Mouse (Mus musculus) limb, embryonic 13.5 days (tissue): ENCODE results near the gene Rgl3. TPM values are rescaled to one million over a fixed set of nuclear protein-coding genes. Genes with fewer than 3 reads are reported as not detected.

ENCODE experiments used
- ATAC-seq: fragments of 200-750 bp; cut with Nextera tagmentation; 2 replicates; pipeline ENCODE4 v1.8.0; 2017; ENCODE audit warnings: low read depth, moderate number of reproducible peaks, moderate TSS enrichment; ENCODE audit not compliant: low FRiP score
- H3K27ac ChIP-seq: fragments of 300-500 bp; sonication (generic); 2 replicates; pipeline ENCODE4 v1.5.1; 2015; ENCODE audit warnings: inconsistent platforms, mild to moderate bottlenecking, moderate library complexity
- H3K27me3 ChIP-seq: fragments of 300-500 bp; sonication (generic); 2 replicates; pipeline ENCODE4 v1.6.1; 2015; ENCODE audit warnings: mild to moderate bottlenecking, inconsistent platforms
- H3K36me3 ChIP-seq: fragments of 300-500 bp; sonication (generic); 2 replicates; pipeline ENCODE4 v1.6.1; 2015; ENCODE audit warnings: inconsistent platforms, mild to moderate bottlenecking, moderate library complexity
- H3K4me1 ChIP-seq: fragments of 300-500 bp; sonication (generic); 2 replicates; pipeline ENCODE4 v1.6.1; 2015; ENCODE audit warnings: inconsistent platforms
- H3K4me2 ChIP-seq: fragments of 300-500 bp; sonication (generic); replicated peaks from 2 replicates; pipeline ENCODE4 v1.6.1; 2015; ENCODE audit warnings: inconsistent platforms, mild to moderate bottlenecking, moderate library complexity
- H3K4me3 ChIP-seq: fragments of 300-500 bp; sonication (generic); 2 replicates; pipeline ENCODE4 v1.5.1; 2015; ENCODE audit warnings: moderate library complexity, mild to moderate bottlenecking, inconsistent platforms
- H3K9ac ChIP-seq: fragments of 300-500 bp; sonication (generic); 2 replicates; pipeline ENCODE4 v1.6.1; 2015; ENCODE audit warnings: mild to moderate bottlenecking, inconsistent platforms
- H3K9me3 ChIP-seq: fragments of 300-500 bp; sonication (generic); 2 replicates; pipeline ENCODE4 v1.6.1; 2016; ENCODE audit warnings: inconsistent platforms
- WGBS: fragments of 180-500 bp; shearing (Covaris S2); methylation state at CpG from one replicate; pipeline ENCODE4 v1.1.7; 2015; 5-methylcytosine and 5-hydroxymethylcytosine counted together
- polyA plus RNA-seq: library from polyadenylated mRNA; unstranded; fragments of >200 nt; fragmentation: Nextera tagmentation; extraction: Ambion mirVana; gene quantifications from 2 replicates; pipeline ENCODE4 v1.2.1, GENCODE M21; 2015

Rgl3 gene
- polyA plus RNA-seq, 1 experiment from 2014 or later = 1.6 TPM

DNA sequence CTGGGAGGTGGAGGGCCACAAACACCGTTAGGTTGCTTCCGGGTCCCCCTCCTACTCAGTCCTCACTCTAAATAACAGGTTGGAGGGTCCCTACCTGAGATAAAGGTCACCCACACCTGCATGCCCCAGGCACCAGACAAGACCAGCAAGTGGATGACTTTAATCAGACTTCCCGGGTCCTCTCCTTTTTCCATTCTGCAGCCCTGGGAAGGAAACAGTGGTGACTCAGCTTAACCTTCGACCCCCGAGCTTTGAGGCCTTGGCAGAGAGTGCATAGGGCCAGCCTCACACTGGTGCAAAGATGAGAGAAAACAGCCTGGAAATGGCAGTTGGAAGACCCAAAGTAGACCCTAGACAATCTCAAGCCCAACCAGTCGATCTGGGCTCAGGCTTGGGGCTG is 63.1 kb downstream of the Rgl3 start:
- peak overlapping the region; percentile 77 for H3K9ac ChIP-seq
- no peaks in the 10 kb centered on the region; the same call in 1 of the 2 replicates for H3K9me3 ChIP-seq
- ATAC-seq = no peak
- H3K4me2 ChIP-seq = peak overlapping the region; percentile 75
- no peak overlapping the region for H3K27ac ChIP-seq
- peaks cover 13% of the 10 kb centered on the region for H3K4me1 ChIP-seq
- H3K36me3 ChIP-seq = peaks cover 12% of the 10 kb centered on the region
- H3K27me3 ChIP-seq = no peaks in the 10 kb centered on the region
- peak overlapping the region; percentile 58 for H3K4me3 ChIP-seq
- 76% methylated on average over 6 of the region's 6 CpGs for WGBS

DNA sequence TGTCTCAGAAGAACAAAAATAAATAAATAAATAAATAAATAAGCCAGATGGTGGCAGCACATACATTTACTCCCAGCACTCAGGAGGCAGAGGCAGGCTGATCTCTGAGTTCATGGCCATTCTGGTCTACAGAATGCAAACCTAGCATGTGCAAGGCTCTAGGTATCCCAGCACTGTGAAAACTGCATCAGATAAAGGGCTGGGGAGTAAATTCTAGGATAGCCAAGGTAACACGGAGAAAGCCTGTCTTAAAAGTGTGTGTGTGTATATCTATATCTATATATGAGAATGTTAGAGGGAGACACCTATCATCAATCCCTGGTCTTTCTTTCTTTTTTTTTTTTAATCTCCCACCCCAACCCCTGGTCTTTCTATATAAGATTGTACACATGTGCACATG is 63.7 kb downstream of the Rgl3 start:
- Histone ChIP-seq H3K9me3 (no peaks in the 10 kb centered on the region; the same call in 1 of the 2 replicates), H3K36me3 (peaks cover 12% of the 10 kb centered on the region), H3K27ac (no peak overlapping the region), H3K4me3 (no peak overlapping the region), H3K27me3 (no peaks in the 10 kb centered on the region), H3K4me1 (peaks cover 13% of the 10 kb centered on the region), H3K4me2 (no peak overlapping the region), H3K9ac (no peak overlapping the region)
- ATAC-seq = no peak
- WGBS = 100% methylated on average over 1 of the region's 1 CpGs

DNA sequence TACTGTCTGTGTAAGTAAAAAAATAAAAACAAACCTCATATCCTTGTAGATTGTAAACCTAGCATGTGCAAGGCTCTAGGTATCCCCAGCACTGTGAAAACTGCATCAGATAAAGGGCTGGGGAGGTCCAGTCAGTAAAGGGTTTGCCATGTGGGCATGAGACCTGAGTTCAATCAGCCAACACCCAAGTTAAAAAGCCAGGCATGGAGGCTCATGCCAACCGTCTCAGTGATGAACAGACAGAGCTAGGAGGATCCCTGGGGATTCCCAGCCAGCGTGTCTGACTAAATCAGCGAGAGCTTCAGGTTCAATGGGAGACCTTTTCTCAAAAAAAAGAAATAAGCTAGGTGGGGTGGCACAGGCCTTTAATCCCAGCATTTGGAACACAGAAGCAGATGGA is 64.2 kb downstream of the Rgl3 start:
- Histone ChIP-seq H3K4me2 (no peak overlapping the region), H3K27me3 (no peaks in the 10 kb centered on the region), H3K27ac (no peak overlapping the region), H3K36me3 (peaks cover 12% of the 10 kb centered on the region), H3K9me3 (no peaks in the 10 kb centered on the region; the same call in 1 of the 2 replicates), H3K4me3 (no peak overlapping the region), H3K4me1 (peaks cover 13% of the 10 kb centered on the region), H3K9ac (no peak overlapping the region)
- ATAC-seq = no peak
- 95% methylated on average over 3 of the region's 3 CpGs for WGBS

DNA sequence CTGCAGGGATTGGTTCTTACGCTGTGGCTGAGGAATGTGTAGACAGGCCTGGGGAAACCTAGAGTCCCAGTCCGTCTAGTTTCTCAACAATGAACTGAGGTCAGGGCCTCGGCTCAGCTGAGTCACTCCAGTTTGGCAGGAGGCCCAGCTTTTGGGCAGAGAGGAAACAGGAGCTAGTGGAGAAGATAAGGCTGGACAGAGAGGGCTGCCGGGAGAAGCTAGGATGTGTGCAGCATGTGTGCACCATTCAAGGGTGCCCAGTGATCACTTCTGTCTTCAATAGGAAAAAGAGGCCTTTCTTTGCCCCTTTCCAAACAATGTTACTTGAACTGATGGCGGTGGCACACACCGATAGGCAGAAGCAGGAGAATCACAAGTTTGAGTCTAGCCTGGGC is 65.2 kb downstream of the Rgl3 start:
- Histone ChIP-seq H3K4me3 (no peak overlapping the region), H3K9ac (no peak overlapping the region), H3K27me3 (no peaks in the 10 kb centered on the region), H3K36me3 (peaks cover 12% of the 10 kb centered on the region), H3K4me1 (peaks cover 13% of the 10 kb centered on the region), H3K4me2 (no peak overlapping the region), H3K27ac (no peak overlapping the region), H3K9me3 (no peaks in the 10 kb centered on the region; the same call in 1 of the 2 replicates)
- ATAC-seq = no peak
- 80% methylated on average over 6 of the region's 6 CpGs for WGBS

DNA sequence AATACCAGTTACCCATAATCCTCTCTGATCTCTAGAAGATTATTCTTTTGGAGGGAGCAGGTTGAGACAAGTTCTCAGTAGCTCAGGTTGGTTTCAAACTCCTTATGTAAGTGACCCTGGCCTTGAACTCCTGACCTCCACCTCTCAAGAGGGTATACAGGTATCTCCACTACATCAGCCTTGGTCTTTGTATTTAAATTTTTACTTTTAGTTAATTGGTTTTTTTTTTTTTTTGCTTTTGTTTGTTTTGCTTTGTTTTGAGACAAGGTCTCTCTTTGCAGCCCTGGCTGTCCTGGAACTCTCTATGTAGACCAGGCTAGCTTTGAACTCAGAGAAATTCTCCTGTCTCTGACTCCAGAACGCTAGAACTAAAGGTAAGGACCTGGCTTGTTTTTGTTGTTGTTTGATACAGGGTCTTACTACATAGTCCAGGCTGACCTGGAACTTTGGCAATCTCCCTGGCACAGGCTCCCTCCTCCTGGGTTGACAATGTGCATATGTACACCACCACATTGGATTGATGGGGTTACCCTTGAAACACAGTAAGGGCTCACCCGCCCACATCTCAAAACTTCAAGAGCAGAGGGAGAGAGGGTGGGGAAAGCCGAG is 65.7 kb downstream of the Rgl3 start:
- H3K9ac ChIP-seq = no peak overlapping the region

DNA sequence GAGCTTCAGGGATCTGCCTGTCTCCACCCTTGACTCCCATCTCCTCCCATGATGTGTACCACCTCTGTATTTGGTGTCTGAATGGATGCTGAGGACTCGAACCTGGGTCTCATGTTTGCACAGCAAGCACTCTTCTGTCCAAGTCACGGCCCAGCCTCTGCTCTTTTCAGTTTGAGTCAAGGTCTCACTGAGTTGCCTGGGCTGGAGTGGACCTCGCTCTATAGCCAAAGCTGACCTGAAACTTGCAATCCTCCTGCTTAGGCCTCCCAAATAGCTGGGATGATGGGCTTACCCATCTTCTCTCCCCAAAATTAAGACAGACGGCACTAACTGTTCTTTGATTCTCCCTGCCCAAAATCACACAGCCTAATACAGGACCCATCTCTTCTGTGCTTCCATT is 66.2 kb downstream of the Rgl3 start:
- Histone ChIP-seq H3K4me3 (no peak overlapping the region), H3K36me3 (peaks cover 12% of the 10 kb centered on the region), H3K9me3 (no peaks in the 10 kb centered on the region; the same call in 1 of the 2 replicates), H3K4me1 (peaks cover 13% of the 10 kb centered on the region), H3K9ac (no peak overlapping the region), H3K4me2 (no peak overlapping the region), H3K27me3 (no peaks in the 10 kb centered on the region), H3K27ac (no peak overlapping the region)
- 89% methylated on average over 4 of the region's 4 CpGs for WGBS
- ATAC-seq = no peak

More for the DNA sequence above, 65.7 kb downstream of the Rgl3 start:
- no peaks in the 10 kb centered on the region; the same call in 1 of the 2 replicates for H3K9me3 ChIP-seq
- H3K4me3 ChIP-seq = no peak overlapping the region
- no peak for ATAC-seq
- WGBS = 64% methylated on average over 3 of the region's 3 CpGs
- H3K36me3 ChIP-seq = peaks cover 12% of the 10 kb centered on the region
- no peak overlapping the region for H3K27ac ChIP-seq
- peaks cover 13% of the 10 kb centered on the region for H3K4me1 ChIP-seq
- H3K4me2 ChIP-seq = no peak overlapping the region
- no peaks in the 10 kb centered on the region for H3K27me3 ChIP-seq

Other genes with a start within 250 kb of the Rgl3 start
- 109 and 117 TPM in 2 replicates for gene Spc24, start 229.1 kb downstream of the Rgl3 start, polyA plus RNA-seq
- gene Kank2, start 190.7 kb downstream of the Rgl3 start, polyA plus RNA-seq = 18.9 and 21.3 TPM in 2 replicates
- gene Angptl8, start 153.9 kb downstream of the Rgl3 start, polyA plus RNA-seq = 0.67 and 0.91 TPM in 2 replicates
- gene Dock6, start 136.8 kb downstream of the Rgl3 start, polyA plus RNA-seq = 37.5 and 39.6 TPM in 2 replicates
- gene Rab3d, start 71.3 kb downstream of the Rgl3 start, polyA plus RNA-seq = 14.0 and 15.5 TPM in 2 replicates
- 5.1 and 6.2 TPM in 2 replicates for gene Ccdc159, start 62.0 kb downstream of the Rgl3 start, polyA plus RNA-seq
- 41.3 and 46.5 TPM in 2 replicates for gene Tmem205, start 61.9 kb downstream of the Rgl3 start, polyA plus RNA-seq
- gene Plppr2, start 52.4 kb downstream of the Rgl3 start, polyA plus RNA-seq = 8.5 and 9.1 TPM in 2 replicates
- gene Swsap1, start 33.7 kb downstream of the Rgl3 start, polyA plus RNA-seq = 4.9 and 6.2 TPM in 2 replicates
- 6.2 and 6.3 TPM in 2 replicates for gene Epor, start 25.9 kb downstream of the Rgl3 start, polyA plus RNA-seq
- 1.0 and 1.5 TPM in 2 replicates for gene Ccdc151, start 13.2 kb upstream of the Rgl3 start, polyA plus RNA-seq
- gene Prkcsh, start 13.4 kb upstream of the Rgl3 start, polyA plus RNA-seq = 119 and 122 TPM in 2 replicates
- gene Elavl3, start 62.6 kb upstream of the Rgl3 start, polyA plus RNA-seq = 0.13 and 0.23 TPM in 2 replicates
- not detected in 2 replicates for gene Gm49318, start 81.8 kb upstream of the Rgl3 start, polyA plus RNA-seq
- gene Zfp653, start 81.9 kb upstream of the Rgl3 start, polyA plus RNA-seq = 11.6 and 12.6 TPM in 2 replicates
- 34.9 and 36.8 TPM in 2 replicates for gene Ecsit, start 96.0 kb upstream of the Rgl3 start, polyA plus RNA-seq
- 2.5 and 5.2 TPM in 2 replicates for gene Cnn1, start 109.8 kb upstream of the Rgl3 start, polyA plus RNA-seq
- 190 and 191 TPM in 2 replicates for gene Elof1, start 127.7 kb upstream of the Rgl3 start, polyA plus RNA-seq
- 6.5 and 8.4 TPM in 2 replicates for gene Acp5, start 146.3 kb upstream of the Rgl3 start, polyA plus RNA-seq
- gene Pigyl, start 167.4 kb upstream of the Rgl3 start, polyA plus RNA-seq = 70.2 and 76.8 TPM in 2 replicates
- gene Zfp872, start 198.6 kb upstream of the Rgl3 start, polyA plus RNA-seq = 0.06 and 0.11 TPM in 2 replicates
- gene Zfp809, start 236.3 kb upstream of the Rgl3 start, polyA plus RNA-seq = 15.7 and 17.0 TPM in 2 replicates